Mouse (Mus musculus) cerebellum, adult 2 months (tissue): ENCODE data around the gene Qrich2. TPM values are rescaled to one million over a fixed set of nuclear protein-coding genes. Genes with fewer than 3 reads are reported as not detected.
A peak's percentile ranks its signal among the peaks of the same experiment; 100 is the strongest.
"Not testable (repeated sequence)": the region's sequence is repeated elsewhere in the genome, so short reads cannot be mapped to it uniquely, and the experiment has no call there.

Source experiments
- DNase-seq, 2 experiments: peaks; one replicate each; pipeline ENCODE4 v3.0.0; 2021
- H3K27ac ChIP-seq: fragments of 200-500 bp; 2 replicates; pipeline ENCODE4 v1.5.1; 2012; ENCODE audit warnings: low read length, control low read depth, inconsistent platforms; ENCODE audit not compliant: insufficient read depth
- H3K27me3 ChIP-seq: fragments of 200-500 bp; 2 replicates; pipeline ENCODE4 v1.6.1; 2012; ENCODE audit warnings: inconsistent platforms, mild to moderate bottlenecking, low read length, moderate library complexity; ENCODE audit not compliant: control insufficient read depth, insufficient read depth
- H3K4me1 ChIP-seq: fragments of 200-500 bp; 2 replicates; pipeline ENCODE4 v1.6.1; 2011; ENCODE audit warnings: low read length; ENCODE audit not compliant: control insufficient read depth, insufficient read depth
- H3K4me3 ChIP-seq: fragments of 200-500 bp; replicated peaks from 2 replicates; pipeline ENCODE3; 2011; ENCODE audit warnings: mild to moderate bottlenecking, low read depth, low read length, control low read depth; ENCODE audit not compliant: insufficient read depth
- CTCF ChIP-seq: fragments of 200-500 bp; IDR thresholded peaks from 2 replicates; pipeline ENCODE4 v1.5.1; 2011; ENCODE audit warnings: low read depth, mild to moderate bottlenecking, control low read depth, low read length, moderate library complexity, borderline replicate concordance; ENCODE audit not compliant: insufficient read depth
- POLR2A ChIP-seq: fragments of 200-500 bp; IDR thresholded peaks from 2 replicates; pipeline ENCODE4 v1.6.1; 2011; ENCODE audit warnings: low read length, control low read depth, borderline replicate concordance; ENCODE audit not compliant: insufficient read depth
- WGBS: fragments of 180-500 bp; shearing (Covaris S2); methylation state at CpG from one replicate; pipeline ENCODE4 v1.1.7; 2018; 5-methylcytosine and 5-hydroxymethylcytosine counted together
- polyA plus RNA-seq: library from polyadenylated mRNA; depleted of rRNA; stranded (reverse); fragments of >200 nt; gene quantifications from 2 replicates; pipeline ENCODE4 v1.2.3, GENCODE M21; 2012

Gene Qrich2
- polyA plus RNA-seq, 1 experiment: 0.05 TPM

- 79% methylated on average over 10 of the region's 10 CpGs for WGBS
- Histone ChIP-seq H3K27me3 (no peaks in the 10 kb centered on the region), H3K27ac (no peak overlapping the region), H3K4me1 (peaks cover 6% of the 10 kb centered on the region), H3K4me3 (no peak overlapping the region)
- TF ChIP-seq POLR2A (no peak), CTCF (no peak)
- no peak for DNase-seq
These were observed 10.0 kb upstream of the Qrich2 start for GRCm38 (mm10) chr11:116476041-116476440.

GRCm38 (mm10) chr11:116472275-116472674 lies 6.2 kb upstream of the Qrich2 start:
- Histone ChIP-seq H3K27me3 (no peaks in the 10 kb centered on the region), H3K4me1 (no peaks in the 10 kb centered on the region; the same call in 1 of the 2 replicates), H3K4me3 (no peak overlapping the region), H3K27ac (no peak overlapping the region)
- no peak for DNase-seq
- TF ChIP-seq POLR2A (no peak), CTCF (no peak)
- 71% methylated on average over 4 of the region's 4 CpGs for WGBS

GRCm38 (mm10) chr11:116470896-116471295 lies 4.9 kb upstream of the Qrich2 start:
- H3K27me3 ChIP-seq: no peaks in the 10 kb centered on the region
- H3K27ac ChIP-seq: no peak overlapping the region
- no peaks in the 10 kb centered on the region; the same call in 1 of the 2 replicates for H3K4me1 ChIP-seq
- TF ChIP-seq POLR2A (no peak), CTCF (no peak)
- H3K4me3 ChIP-seq: no peak overlapping the region
- no peak for DNase-seq
- WGBS: 84% methylated on average over 4 of the region's 4 CpGs

DNA sequence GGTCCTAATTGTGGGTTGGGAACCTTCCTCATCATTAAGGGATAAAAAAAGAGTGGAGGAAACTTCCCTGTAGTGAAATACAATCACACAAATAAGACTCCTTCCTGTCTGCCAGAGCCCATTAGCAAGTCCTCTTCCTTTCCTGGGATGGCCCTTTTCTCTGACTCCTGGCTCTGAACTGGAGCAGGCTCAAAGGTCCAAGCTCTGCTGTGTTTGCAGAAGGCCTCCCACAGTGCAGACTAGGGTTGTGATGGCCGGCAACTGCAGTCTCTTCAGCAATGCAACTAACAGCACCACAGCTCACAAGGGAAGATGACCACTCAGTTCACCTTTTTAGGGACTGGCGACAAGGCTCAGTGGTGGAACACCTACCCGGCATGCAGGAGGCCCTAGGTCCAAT lies 4.2 kb upstream of the Qrich2 start:
- H3K27ac ChIP-seq: no peak overlapping the region
- DNase-seq: no peak
- 74% methylated on average over 3 of the region's 3 CpGs for WGBS
- no peak overlapping the region for H3K4me3 ChIP-seq
- H3K4me1 ChIP-seq: no peaks in the 10 kb centered on the region
- no peaks in the 10 kb centered on the region for H3K27me3 ChIP-seq
- TF ChIP-seq CTCF (no peak), POLR2A (no peak)

DNA sequence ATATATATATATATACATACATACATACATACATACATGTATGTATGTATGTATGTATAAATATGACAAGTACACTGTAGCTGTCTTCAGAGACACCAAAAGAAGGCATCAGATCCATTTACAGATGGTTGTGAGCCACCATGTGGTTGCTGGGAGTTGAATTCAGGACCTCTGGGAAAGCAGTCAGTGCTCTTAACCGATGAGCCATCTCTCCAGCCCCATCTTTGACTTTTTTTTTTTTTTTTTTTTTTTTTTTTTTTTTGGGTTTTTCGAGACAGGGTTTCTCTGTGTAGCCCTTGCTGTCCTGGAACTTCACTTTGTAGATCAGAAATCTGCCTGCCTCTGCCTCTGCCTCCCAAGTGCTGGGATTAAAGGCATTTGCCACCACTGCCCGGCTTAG lies 2.3 kb upstream of the Qrich2 start:
- 69% methylated on average over 3 of the region's 3 CpGs for WGBS
- H3K4me3 ChIP-seq, H3K27ac ChIP-seq, H3K4me1 ChIP-seq, DNase-seq, H3K27me3 ChIP-seq: not testable (repeated sequence)

DNA sequence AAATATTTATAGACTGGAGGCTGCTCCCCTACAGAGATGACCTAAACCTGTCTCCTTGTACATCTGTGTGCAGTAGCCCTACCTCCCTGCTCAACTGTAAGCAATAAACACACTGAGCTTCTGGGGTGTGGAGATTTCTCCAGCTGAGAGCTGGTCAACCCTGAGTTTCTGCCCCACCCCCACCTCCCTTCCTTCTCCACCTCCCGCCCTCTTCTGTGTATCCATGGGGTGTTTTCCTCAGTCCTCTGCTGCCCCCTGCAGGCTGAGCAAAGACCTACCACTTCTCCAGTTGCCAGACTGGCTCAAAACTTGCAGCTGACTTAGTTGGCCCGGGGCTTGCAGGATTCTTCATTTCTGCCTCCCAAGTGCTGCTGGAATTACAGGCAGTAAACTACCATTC lies 2.2 kb downstream of the Qrich2 start:
- H3K4me1 ChIP-seq: no peaks in the 10 kb centered on the region
- no peak overlapping the region for H3K4me3 ChIP-seq
- no peaks in the 10 kb centered on the region for H3K27me3 ChIP-seq
- WGBS: 2% methylated on average over 2 of the region's 2 CpGs
- no peak for TF ChIP-seq POLR2A
- peak; percentile 80 for TF ChIP-seq CTCF
- no peak overlapping the region for H3K27ac ChIP-seq
- peak; percentile 68 to 82 for DNase-seq

DNA sequence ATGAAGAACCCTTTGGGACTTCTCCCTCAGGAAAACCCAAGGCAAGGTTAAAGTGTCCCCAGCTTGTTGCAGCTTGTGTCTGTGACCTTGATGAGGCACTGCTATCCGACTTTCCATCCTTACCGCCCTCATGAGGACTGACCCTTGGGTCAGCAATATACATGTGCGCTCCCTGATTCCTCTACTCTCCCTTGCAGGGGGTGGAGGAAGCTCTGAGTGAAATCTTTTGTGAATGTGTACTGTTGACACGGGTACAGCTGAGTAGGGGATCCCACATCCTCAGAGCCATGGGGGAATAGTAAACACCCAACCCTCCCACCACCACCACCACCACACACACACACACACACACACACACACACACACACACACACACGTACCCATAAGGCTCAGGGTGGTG lies 2.7 kb downstream of the Qrich2 start:
- no peak overlapping the region for H3K27ac ChIP-seq
- H3K4me3 ChIP-seq: no peak overlapping the region
- no peaks in the 10 kb centered on the region for H3K27me3 ChIP-seq
- no peaks in the 10 kb centered on the region for H3K4me1 ChIP-seq
- no peak for DNase-seq
- 75% methylated on average over 5 of the region's 5 CpGs for WGBS
- no peak for TF ChIP-seq POLR2A
- TF ChIP-seq CTCF: no peak

GRCm38 (mm10) chr11:116459786-116460185 lies 6.3 kb downstream of the Qrich2 start:
- Histone ChIP-seq H3K27me3 (no peaks in the 10 kb centered on the region), H3K4me1 (no peaks in the 10 kb centered on the region), H3K4me3 (no peak overlapping the region), H3K27ac (no peak overlapping the region)
- 65% methylated on average over 4 of the region's 4 CpGs for WGBS
- DNase-seq: no peak
- TF ChIP-seq CTCF (no peak), POLR2A (no peak)
